Mouse (Mus musculus) thymus, adult 2 months (tissue): ENCODE data around the gene Gm37240. TPM values are rescaled to one million over a fixed set of nuclear protein-coding genes. Genes with fewer than 3 reads are reported as not detected.
"Not testable (repeated sequence)": the region's sequence is repeated elsewhere in the genome, so short reads cannot be mapped to it uniquely, and the experiment has no call there.

Experiments
- DNase-seq: peaks from one replicate; pipeline ENCODE4 v3.0.0; 2021
- H3K27ac ChIP-seq: fragments of 200-500 bp; 2 replicates; pipeline ENCODE4 v1.5.1; 2012; ENCODE audit warnings: low read length, control low read depth; ENCODE audit not compliant: control insufficient read depth, insufficient read depth
- H3K27me3 ChIP-seq: fragments of 200-500 bp; 2 replicates; pipeline ENCODE4 v1.6.1; 2012; ENCODE audit warnings: mild to moderate bottlenecking, low read length, moderate library complexity, mixed read lengths; ENCODE audit not compliant: control insufficient read depth, insufficient read depth
- H3K36me3 ChIP-seq: fragments of 200-500 bp; 2 replicates; pipeline ENCODE4 v1.6.1; 2012; ENCODE audit warnings: mild to moderate bottlenecking, low read length, moderate library complexity; ENCODE audit not compliant: control insufficient read depth, insufficient read depth
- H3K4me1 ChIP-seq: fragments of 200-500 bp; replicated peaks from 2 replicates; pipeline ENCODE4 v1.6.1; 2012; ENCODE audit warnings: low read length; ENCODE audit not compliant: control insufficient read depth, insufficient read depth
- H3K4me3 ChIP-seq: fragments of 200-500 bp; 2 replicates; pipeline ENCODE4 v1.5.1; 2012; ENCODE audit warnings: mild to moderate bottlenecking, low read length, control low read depth, moderate library complexity; ENCODE audit not compliant: control insufficient read depth, insufficient read depth
- CTCF ChIP-seq: fragments of 200-500 bp; IDR thresholded peaks from 2 replicates; pipeline ENCODE4 v1.5.1; 2012; ENCODE audit warnings: mild to moderate bottlenecking, control low read depth, low read length, moderate library complexity, borderline replicate concordance; ENCODE audit not compliant: control insufficient read depth, poor library complexity, insufficient read depth; ENCODE audit errors: extremely low read depth
- POLR2A ChIP-seq: fragments of 200-500 bp; IDR thresholded peaks from 2 replicates; pipeline ENCODE4 v1.6.1; 2012; ENCODE audit warnings: mild to moderate bottlenecking, low read length, control low read depth, moderate library complexity; ENCODE audit not compliant: control insufficient read depth, poor library complexity, insufficient read depth; ENCODE audit errors: extremely low read depth
- WGBS: fragments of 180-500 bp; shearing (Covaris S2); methylation state at CpG from one replicate; pipeline ENCODE4 v1.1.7; 2018; 5-methylcytosine and 5-hydroxymethylcytosine counted together
- polyA plus RNA-seq: library from polyadenylated mRNA; depleted of rRNA; stranded (reverse); fragments of >200 nt; gene quantifications from 2 replicates; pipeline ENCODE4 v1.2.3, GENCODE M21; 2012

Gene Gm37240
- polyA plus RNA-seq, 1 experiment = 7.0 TPM

DNA sequence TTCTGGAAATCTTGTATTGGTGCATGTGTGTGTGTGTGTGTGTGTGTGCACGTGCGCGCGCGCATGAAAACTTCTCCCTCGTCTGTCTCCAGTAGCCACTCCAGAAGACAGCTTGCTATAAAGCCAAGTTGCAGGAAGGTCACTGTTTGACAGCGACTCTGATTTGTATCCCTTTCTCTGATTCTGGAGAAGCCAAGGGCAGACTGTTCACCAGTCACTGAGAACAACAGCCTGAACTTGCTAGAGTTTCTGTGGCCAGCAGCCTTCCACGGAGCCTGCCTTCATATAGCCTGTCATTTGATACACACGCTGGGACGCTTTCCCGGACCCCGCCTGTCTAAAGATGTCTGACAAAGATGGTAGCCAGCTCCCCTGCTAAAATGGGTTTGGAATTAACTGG lies 1224.2 kb downstream of the Gm37240 start:
- no peaks in the 10 kb centered on the region for H3K36me3 ChIP-seq
- no peak for DNase-seq
- H3K4me1 ChIP-seq = peaks cover 18% of the 10 kb centered on the region
- H3K27me3 ChIP-seq = no peaks in the 10 kb centered on the region
- H3K27ac ChIP-seq = no peak overlapping the region
- TF ChIP-seq POLR2A = no peak
- TF ChIP-seq CTCF = no peak
- WGBS = 95% methylated on average over 12 of the region's 12 CpGs
- no peak overlapping the region for H3K4me3 ChIP-seq

DNA sequence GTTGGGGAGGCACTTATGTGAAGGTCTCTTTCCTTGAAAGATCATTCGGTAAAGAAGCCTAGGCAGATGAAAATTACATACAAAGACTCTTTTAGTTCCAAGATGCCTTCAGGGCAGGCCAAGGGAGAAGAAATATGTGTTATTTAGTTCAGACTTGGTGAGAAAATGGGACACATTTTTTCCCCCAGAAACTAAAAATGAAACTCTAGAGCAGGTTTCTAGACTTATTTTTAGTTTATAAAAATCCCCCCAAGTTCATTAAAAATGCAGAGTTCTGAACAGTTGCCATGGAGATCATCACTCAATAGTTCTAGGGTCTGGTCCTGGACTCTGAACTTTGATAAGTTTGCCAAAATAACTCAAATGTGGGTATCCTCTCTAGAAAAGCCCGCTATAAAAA lies 1226.9 kb downstream of the Gm37240 start:
- Histone ChIP-seq H3K27ac (no peak overlapping the region), H3K36me3 (no peaks in the 10 kb centered on the region), H3K4me1 (peaks cover 25% of the 10 kb centered on the region), H3K27me3 (no peaks in the 10 kb centered on the region), H3K4me3 (no peak overlapping the region)
- DNase-seq = no peak
- 100% methylated on average over 2 of the region's 2 CpGs for WGBS
- TF ChIP-seq POLR2A = no peak
- no peak for TF ChIP-seq CTCF

DNA sequence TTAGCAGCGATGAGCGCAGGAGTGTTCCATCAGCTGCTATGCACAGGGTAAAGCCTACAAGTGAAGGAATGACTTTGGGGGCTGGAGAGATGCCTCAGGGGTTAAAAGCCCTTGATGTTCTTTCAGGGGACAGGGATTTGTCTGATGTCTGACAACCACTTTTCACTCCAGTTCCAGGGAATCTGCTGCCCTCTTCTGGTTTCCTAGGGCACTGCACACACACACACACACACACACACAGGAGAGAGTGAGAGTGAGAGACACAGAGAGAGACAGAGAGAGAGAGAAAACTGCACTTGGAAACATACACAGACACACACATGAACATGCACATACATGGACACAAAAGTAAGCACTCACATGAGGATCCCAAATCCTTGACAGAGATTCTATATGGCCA lies 1228.4 kb downstream of the Gm37240 start:
- DNase-seq = no peak
- WGBS = 98% methylated on average over 2 of the region's 2 CpGs
- Histone ChIP-seq H3K4me3 (no peak overlapping the region), H3K27me3 (no peaks in the 10 kb centered on the region), H3K27ac (no peak overlapping the region), H3K4me1 (peaks cover 34% of the 10 kb centered on the region), H3K36me3 (no peaks in the 10 kb centered on the region)
- no peak for TF ChIP-seq POLR2A
- TF ChIP-seq CTCF = no peak

DNA sequence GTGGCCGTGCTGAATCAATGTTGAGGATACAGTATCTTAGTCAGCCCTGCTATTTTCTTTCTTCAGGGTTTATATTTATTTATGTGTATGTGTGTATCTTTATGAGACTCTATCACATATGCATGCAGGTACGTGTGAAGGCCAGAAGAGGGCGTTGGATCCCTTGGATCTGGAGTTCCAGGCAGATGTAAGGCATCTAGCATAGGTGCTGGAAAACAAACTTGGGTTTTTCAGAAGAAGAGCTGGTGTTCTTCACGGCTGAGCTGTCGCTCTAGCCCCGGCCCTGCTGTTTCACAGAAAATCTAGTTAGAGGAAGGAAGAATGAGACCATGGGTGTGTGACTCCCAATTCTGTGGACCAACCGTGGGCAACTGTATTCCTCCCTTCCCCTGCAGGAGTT lies 1229.3 kb downstream of the Gm37240 start:
- no peak for DNase-seq
- no peaks in the 10 kb centered on the region for H3K36me3 ChIP-seq
- no peaks in the 10 kb centered on the region for H3K27me3 ChIP-seq
- H3K27ac ChIP-seq = no peak overlapping the region
- TF ChIP-seq POLR2A (no peak), CTCF (no peak)
- peaks cover 39% of the 10 kb centered on the region for H3K4me1 ChIP-seq
- no peak overlapping the region for H3K4me3 ChIP-seq
- 94% methylated on average over 7 of the region's 7 CpGs for WGBS

DNA sequence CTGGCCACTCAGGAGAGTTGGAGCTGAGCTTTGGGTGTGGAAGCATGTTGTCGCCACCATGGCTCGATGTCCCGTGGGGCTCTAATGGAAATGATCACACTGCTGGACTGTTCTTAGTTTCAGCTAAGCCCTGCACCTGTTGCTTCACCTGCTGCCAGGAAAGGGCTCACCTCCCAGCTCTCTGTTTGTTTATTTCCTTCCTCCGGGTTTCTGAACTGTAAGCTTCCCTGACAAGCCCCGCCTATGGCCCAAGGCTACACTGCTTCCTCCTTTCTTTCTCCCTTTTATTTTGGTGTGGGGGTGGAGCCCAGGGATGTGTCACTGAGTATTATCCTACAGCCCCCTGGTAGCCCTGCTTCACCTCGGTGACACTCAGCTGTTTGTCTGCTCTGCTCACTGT lies 1230.1 kb downstream of the Gm37240 start:
- peaks cover 39% of the 10 kb centered on the region for H3K4me1 ChIP-seq
- H3K4me3 ChIP-seq = no peak overlapping the region
- DNase-seq = peak; percentile 30
- TF ChIP-seq CTCF (no peak), POLR2A (no peak)
- H3K27me3 ChIP-seq = no peaks in the 10 kb centered on the region
- no peaks in the 10 kb centered on the region for H3K36me3 ChIP-seq
- WGBS = 32% methylated on average over 6 of the region's 6 CpGs
- H3K27ac ChIP-seq = peak overlapping the region; percentile 39; the same call in 1 of the 2 replicates

DNA sequence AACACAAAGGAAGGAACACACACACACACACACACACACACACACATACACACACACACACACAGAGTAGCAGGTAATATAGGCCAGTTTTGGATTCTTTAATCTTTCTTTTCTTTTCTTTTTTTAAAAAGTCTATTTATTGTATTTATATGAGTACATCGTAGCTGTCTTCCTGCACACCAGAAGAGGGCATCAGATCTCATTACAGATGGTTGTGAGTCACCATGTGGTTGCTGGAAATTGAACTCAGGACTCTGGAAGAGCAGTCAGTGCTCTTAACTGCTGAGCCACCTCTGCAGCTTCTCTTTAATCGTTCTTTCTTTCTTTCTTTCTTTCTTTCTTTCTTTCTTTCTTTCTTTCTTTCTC lies 1231.5 kb downstream of the Gm37240 start:
- H3K4me3 ChIP-seq, DNase-seq, H3K36me3 ChIP-seq, H3K27ac ChIP-seq, H3K27me3 ChIP-seq: not testable (repeated sequence)
- WGBS = 95% methylated on average over 2 of the region's 2 CpGs
- H3K4me1 ChIP-seq = peaks cover 32% of the 10 kb centered on the region

DNA sequence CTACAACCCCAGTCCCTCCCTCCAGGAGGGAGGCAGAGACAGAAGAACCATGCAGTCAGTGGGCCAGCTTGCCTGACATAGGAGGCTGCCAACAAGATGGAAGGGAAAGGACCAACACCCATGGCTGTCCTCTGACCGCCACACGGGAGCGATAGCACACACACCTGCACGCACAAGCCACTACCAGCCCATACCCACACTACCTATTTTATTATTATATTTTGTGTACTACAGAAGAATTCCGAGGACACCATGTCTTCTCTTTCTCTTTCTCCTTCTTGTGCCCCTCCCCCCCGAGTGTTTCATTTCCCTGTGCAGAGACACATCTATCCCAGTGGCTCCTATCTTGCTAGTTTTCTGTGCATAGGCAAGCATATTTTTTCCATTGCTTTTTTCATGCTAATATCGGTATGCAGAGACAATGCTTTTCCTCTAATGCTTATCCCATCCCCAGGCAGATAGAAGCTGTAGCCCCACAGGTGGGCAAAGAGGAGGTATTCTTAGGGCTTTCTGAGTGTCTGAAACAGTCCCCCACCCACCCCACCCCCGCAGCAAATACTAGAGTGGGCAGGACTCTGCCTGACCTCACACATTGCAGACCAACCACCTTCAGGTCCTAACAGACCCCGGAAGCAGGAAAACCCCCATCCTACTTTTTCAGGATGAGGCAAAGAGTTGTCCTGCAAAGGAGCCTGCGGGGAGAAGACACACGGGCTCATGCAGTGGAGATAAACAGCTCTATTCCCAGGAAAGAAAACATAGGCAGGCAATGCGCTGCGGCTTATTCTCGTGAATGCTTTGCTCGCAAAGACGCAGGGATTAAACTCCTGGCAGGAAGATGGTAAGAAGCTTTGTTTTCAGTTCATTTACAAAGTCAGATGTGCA lies 1232.2 kb downstream of the Gm37240 start:
- TF ChIP-seq POLR2A (no peak), CTCF (no peak)
- WGBS = 94% methylated on average over 16 of the region's 16 CpGs

More for the DNA sequence above, 1232.2 kb downstream of the Gm37240 start:
- Histone ChIP-seq H3K27me3 (no peaks in the 10 kb centered on the region), H3K4me3 (no peak overlapping the region), H3K27ac (peak overlapping the region; percentile 72; the same call in 1 of the 2 replicates), H3K36me3 (no peaks in the 10 kb centered on the region), H3K4me1 (peaks cover 32% of the 10 kb centered on the region)
- DNase-seq = no peak
